Mouse (Mus musculus) R1 (cell line): ENCODE data around the gene Gna15.

ENCODE experiments used
- DNase-seq: peaks from one replicate; pipeline ENCODE4 v3.0.0-alpha.2; 2018; ENCODE audit warnings: low read depth, low spot score

Gna15 gene

DNA sequence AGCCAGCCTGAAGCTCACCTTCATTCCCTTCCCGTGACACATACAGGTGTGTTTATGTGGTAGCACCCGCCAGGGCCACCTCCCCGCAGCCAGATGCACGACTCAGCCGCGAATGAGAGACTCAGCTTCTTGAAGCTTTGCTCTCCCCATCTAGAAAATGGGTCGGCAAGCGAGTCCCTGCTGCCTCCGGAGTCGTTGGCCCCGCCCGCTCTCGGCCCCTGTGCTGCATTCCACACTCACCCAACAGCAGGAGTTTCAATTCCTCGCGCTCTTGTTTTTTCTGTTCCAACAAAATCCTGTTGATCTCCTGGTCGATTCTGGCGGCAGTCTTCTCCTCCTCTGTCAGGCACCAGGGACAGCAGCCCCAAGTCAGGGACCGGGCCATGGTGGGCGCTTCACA, 455 bp downstream of the Gna15 start:
- DNase-seq: peak; percentile 60

DNA sequence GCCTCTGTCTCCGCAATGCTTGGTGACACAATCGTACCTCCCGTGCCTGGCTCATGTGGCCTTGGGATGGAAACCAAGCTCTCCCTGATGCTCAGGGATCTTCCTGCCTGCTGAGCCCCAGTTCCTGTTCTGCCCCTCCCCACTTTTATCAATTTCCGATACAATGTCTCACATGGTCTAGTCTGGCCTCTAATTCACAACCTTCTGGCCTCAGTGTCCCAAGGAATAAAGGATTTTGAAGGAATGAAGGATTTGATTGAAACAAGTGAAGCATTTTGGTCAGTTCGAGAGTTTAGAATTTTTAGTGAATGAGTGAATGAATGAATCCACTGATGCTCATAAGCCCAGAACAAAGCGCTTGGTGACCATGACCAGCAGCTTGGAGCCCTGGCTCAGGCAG, 883 bp downstream of the Gna15 start:
- no peak for DNase-seq

DNA sequence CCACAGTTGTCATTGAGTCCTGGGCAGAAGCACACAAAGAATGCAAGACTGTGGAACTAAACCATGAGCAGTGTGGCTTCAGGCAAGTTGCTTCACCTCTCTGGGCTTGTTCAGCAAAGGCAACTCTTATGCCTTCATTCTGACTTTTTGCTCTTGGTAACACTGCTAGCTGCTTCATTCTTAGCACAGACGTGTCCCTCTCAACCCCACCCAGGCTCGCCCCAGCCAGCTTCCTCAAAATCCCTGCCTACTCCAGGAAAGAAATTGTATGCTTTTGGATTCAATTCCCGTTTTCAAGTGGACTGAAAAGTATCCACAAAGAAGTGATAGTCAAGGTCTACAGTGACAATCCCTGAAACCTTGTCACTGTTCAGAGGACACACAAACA, 4.1 kb downstream of the Gna15 start:
- no peak for DNase-seq

- DNase-seq: no peak
Measured at GRCm38 (mm10) chr10:81519227-81519977, 4.6 kb downstream of the Gna15 start.

GRCm38 (mm10) chr10:81518546-81518945, 5.5 kb downstream of the Gna15 start:
- peak; percentile 79 for DNase-seq

GRCm38 (mm10) chr10:81517227-81517626, 6.8 kb downstream of the Gna15 start:
- DNase-seq: no peak

GRCm38 (mm10) chr10:81513798-81514197, 10.2 kb downstream of the Gna15 start:
- peak; percentile 45 for DNase-seq

GRCm38 (mm10) chr10:81510246-81510810, 13.7 kb downstream of the Gna15 start:
- peak; percentile 57 for DNase-seq

DNA sequence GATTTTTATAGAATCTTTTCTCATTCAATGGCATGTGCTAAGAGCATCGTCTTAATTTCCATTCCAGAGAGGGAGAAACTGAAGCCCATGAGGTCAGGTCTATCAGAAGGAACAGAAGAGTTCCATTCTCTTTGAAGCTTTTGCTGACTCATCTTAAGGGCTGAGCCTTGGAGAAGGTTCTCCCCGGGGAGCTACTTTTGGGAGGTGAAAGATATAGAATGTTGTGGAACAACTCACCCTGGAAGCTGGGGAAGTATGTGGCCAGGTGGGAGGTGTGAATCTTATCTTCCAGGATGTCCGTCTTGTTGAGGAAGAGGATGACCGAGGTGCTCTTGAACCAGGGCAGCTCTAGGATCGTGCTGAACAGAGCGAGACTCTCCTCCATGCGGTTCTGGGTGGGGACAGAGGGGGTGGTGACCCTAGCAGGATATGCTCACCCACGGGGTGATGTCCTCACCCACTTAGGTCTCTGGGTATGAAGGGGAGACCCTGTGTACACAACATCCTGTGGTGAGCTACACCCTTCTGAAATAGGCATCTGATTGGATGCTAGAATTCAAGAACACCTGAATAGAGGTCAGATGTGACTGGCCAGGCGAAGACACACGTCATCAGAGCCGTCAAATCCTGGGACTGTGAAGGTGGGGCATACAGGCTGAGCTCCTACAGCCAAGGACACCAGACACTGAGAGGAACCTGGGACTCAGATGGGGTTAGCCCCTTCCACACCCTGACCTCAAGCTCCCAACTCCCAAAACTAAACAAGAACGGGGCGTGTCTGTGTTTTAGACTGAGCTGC, 16.1 kb downstream of the Gna15 start:
- peak; percentile 93 for DNase-seq

DNA sequence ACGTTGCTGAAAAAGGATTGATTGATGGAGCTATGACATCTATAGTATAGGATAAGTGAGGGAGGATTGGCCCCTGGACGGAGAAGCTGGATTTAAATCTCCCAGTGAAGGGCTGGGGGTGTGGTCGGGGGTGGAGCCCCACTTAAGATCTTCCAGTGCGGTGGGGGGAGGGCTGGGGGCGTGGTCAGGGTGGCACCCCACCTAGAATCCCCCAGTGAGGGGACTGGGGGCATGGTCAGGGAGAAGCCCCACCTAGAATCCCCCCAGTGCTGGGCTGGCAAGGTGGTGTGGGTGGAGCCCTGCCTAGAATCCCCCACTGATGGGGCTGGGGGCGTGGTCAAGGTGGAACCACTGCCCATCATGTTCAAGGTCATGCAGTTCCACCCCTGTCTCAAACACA, 16.9 kb downstream of the Gna15 start:
- DNase-seq: peak; percentile 90

DNA sequence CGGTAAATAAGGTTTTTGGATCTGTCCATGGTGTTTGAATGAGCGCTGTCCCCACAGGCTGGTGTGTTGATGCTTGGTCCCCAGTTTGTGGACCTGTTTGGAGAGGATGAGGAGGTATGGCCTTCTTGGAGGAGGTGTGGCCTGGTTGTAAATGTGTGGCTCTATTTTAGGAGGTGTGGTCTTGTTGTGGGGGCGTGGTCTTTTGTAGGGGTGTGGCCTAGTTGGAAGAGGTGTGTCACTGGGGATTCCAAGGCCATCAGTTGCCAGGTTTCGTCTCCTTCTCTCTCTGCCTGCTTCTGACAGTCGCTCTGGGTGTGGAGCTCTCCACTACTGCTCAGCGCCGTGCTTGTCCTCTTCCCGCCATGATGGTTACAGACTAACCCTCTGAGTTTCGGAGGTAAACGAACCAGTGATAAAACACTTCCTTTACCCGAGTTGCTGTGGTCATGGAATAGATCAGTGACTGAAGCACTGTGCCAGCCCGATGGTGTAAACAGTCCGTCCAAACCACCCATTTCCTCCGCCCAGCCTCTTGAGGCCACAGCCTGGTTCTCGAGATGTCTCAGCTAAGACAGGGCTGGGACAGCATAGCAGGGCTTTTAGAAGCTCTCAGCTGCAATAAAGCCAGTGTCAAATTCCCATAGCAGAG, 18.9 kb downstream of the Gna15 start:
- DNase-seq: peak; percentile 94

- peak; percentile 77 for DNase-seq
Measured at GRCm38 (mm10) chr10:81502658-81503057, 21.4 kb downstream of the Gna15 start.

DNA sequence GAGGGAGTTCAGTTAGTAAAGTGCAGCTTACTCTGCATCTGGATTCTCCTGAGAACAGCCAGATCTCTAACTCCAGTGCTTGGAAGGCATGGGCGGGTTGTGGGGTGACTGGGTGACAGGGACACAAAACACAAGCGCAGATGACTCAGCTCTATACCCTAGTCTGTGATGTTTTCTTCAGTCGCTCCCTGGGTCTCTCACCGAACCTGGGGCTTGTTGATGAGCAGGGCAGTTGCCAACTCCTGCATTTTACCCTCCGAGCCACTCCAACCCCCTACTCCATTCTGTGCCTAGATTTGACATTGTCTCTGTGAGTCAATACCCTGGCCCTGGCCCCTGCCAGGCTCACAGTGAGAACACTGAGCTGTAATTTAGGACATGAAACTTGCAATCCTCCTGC, 22.2 kb downstream of the Gna15 start:
- no peak for DNase-seq

GRCm38 (mm10) chr10:81500032-81500431, 24.0 kb downstream of the Gna15 start, which contains the start of gene S1pr4:
TSS of gene S1pr4 (minus strand) at chr10:81500132.
- no peak for DNase-seq

GRCm38 (mm10) chr10:81499250-81499901, 24.6 kb downstream of the Gna15 start:
- DNase-seq: no peak

- DNase-seq: no peak
Measured at GRCm38 (mm10) chr10:81498316-81499249, 25.4 kb downstream of the Gna15 start.

DNA sequence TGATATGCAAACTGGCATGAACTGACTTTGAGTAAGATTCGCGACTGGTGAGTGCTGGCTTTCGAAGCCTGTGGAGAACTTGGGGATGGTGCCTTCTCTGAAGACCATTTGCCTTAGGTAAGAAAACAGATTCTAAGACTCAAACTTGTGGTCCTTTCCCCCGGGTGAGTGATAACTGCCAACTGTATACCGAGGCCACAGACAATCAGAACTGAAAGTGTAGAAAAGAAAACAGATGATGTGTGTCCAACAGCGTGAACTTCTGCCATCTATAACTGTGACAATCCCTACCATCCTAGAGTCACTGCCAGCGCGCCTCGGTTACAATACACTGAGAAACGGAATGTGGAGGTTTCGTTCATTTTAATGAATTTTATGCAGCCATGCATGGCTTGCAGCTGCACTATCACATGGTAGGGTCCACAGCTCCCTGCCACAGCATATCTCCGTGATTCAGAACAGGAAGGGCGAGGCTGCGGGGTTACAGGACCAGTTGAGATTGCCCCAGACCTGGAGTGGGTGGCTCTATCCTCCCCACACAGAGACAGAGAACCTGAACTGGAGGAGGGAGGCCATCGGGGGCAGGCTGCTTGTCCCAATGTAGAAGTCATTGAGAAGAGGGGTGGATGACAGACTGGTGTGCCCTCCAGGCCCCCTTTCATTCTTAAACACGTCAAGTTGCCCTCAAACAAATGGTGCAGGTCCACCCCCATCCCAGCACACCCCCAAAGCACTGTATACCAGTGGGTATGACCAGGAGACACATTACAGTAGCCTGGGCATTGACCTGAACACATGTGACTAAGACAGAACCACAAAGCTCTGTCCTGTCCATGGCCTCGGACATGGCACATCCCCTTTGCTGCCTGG, 26.4 kb downstream of the Gna15 start:
- DNase-seq: no peak

DNA sequence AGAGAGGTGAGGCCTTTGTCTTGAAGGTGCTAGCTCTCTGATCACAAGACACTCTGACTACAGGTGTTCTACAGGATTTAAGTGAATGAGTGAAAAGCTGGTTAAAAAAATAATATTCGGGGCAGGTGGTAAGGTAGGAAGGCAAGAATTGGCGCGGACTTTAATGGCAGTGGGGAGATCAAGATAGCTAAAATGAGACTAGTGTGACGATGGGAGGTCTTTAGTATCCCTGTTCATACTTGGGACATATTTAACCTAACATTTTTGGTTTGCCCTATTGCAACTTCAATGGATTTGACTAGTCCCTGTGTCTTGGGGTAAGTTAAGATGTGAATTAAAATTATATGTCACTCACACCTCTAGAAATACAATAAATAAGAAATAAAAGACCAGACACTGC, 27.1 kb downstream of the Gna15 start:
- no peak for DNase-seq

GRCm38 (mm10) chr10:81496264-81496901, 27.6 kb downstream of the Gna15 start, which contains the start of gene Ncln:
TSS of gene Ncln (minus strand) at chr10:81496392.
- DNase-seq: peak; percentile 99
